Mouse (Mus musculus): ENCODE measurements at regions not wholly inside any gene's neighbourhood (a gene's known extent, or its start where the extent isn't known, plus 50 kb on each side); places are given as distances from the start of the nearest gene placed in this dataset.

DNA sequence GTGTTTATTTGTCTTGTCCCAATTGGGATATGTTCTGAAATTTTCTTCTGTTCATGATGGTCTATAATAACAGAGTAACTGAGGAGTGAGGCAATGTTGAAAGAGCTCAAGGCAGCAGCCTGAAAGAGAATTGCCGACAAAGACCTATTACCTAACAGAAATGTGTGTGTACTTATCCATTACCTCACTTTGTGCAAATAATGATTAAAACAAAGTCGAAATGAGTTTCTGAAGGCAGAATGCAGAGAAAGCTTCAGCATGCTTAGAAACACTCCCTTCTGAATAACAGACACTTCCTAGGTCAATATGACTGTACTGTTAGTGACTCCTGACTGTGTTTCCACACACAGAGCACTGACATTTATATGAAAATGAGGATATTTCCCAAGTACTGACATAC lies 63.0 kb downstream of the Kbtbd8 start:
- DNase-seq (ENCODE audit: low spot score), result no peak

DNA sequence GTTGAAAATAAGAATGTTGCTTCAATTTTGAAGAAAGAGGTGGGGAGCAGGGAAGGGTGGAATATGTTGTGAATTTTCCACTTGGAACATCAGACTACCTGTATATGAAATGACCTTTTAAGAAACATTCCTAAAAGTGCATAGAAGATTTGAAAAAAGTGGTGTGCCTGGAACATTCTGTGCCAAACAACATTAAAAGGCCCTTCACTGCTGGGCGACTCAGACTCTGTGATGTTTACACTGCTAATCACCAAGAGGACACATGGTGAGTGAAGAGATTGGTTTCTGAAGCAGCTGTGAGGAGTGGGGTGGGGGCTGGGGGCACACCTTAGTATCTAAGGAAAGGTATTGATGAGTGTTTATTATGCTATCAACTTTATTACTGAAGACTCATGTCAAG lies 65.2 kb downstream of the Kbtbd8 start:
- DNase-seq (ENCODE audit: low spot score), result no peak

DNA sequence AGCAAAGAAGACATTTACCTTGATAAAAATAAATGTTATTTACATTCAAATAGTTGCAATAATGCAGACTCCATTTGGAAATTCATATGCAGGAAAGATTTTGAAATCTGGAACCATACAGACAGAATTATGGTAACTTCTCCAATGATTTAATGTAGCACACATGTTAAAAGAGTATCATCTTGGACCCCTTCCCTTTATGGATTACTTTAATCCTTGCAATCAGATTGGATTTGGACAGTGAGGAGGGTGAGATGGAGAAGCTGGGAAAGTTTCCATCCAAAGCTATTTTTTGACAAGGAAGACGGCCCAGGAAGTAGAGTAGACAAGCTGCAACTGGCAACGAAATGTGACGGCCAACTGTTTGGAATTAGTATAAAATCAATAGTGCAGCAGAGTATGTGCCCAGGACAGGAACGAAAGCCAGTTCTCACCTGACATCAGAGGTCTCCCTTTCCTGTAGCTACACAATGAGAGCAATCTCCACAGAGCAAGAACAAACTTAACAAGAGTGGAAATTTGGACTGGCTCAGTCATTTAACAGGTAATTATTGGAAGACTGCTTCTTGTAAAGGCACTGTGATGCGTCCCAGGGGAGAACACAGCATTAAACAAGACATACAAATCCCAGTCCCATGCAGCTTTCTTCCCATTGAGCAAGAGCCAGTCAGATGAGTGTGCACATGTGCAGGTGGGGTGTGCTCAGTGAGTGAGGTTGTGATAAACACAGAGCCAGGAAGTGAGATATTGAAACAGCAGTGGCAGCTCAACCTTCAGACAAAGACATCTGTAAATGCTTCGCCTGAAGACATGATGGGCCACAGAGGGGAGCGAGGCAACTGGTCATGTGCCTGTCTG lies 68.3 kb downstream of the Kbtbd8 start:
- no peak for DNase-seq (ENCODE audit: low spot score)

GRCm38 (mm10) chr6:95196631-95197030 lies 79.6 kb downstream of the Kbtbd8 start:
- no peak for DNase-seq (ENCODE audit: low spot score)

- no peak for DNase-seq (ENCODE audit: low spot score)
Observed at GRCm38 (mm10) chr6:95198611-95199010, 81.6 kb downstream of the Kbtbd8 start.

DNA sequence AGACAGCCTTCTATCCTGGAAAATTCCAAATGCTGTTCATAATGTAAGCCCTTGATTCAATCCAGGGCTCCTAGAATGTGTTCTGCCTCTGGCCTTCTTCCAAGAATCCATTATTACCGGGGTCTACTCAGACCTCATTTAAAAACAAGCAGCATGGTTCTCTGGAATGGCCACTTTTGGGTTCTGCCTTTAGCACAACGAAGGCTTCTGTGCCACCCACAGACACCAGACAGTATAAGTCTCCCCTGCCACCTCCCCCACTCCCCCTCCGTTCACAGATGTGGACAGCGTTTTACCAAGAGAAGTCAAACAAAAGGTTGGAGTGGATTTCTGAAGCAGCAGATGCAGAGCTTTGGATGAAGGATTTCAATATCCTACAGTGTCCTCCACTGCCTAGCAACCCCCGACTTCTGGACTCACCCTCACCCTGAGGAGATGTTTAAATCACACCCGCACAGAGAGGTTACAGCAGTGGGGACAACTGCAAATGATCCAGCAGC lies 85.3 kb downstream of the Kbtbd8 start:
- DNase-seq (ENCODE audit: low spot score), result no peak

DNA sequence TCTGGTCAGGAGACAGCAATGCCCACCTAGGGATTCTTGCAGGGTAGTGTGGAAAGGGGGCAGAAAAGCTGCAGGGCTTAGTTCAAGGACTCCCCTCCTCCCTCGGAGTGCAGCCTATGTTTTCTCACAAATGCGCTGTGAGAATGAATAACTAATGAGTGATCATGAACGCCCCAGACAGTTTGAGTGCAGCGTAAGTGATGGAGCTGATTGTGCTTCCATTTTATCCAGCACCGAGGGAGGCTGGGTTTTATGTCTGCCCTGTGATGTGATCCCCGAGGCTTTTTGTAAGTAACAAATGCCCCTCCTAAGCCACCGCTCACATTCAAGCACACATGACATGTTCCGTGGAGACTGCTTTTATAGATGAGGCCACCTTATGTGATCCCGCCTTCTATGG lies 85.9 kb downstream of the Kbtbd8 start:
- DNase-seq (ENCODE audit: low spot score), result no peak

GRCm38 (mm10) chr6:95204231-95204630 lies 87.2 kb downstream of the Kbtbd8 start:
- no peak for DNase-seq (ENCODE audit: low spot score)

DNA sequence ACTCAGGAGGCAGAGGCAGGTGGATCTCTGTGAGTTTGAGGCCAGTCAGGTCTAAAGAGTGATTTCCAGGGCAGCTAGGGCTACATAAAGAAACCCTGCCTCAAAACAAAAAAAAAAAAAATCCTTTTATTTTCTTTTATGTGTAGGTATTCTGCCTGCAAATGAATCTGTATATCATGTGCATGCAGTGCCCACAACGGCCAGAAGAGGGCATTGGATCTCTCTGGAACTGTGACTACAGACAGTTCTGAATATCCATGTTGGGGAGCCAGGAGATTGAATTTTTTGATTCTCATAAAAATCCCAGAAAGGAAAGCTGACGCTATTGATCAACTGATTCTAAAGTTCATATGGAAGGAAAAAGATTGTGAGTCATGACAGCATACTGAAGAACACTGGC lies 90.0 kb downstream of the Kbtbd8 start:
- DNase-seq (ENCODE audit: low spot score), result no peak

DNA sequence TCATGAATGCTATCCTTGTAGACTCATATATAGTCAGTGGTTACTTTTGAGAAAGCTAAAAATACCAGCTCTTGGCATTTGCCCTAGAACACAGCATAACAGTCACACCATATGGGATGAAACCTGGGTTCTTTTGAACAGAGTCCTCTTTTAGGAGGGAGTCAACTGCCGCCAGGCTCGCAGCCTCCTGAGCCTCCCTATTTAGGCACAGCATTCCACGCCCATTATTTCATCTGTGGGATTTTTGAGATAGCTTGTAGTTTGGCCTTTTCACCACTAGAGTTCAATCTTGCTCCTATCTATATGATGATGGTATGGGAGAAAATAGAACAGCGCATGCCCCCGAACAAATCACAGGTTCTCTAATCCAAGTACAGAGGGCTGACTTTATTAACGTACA lies 100.4 kb downstream of the Kbtbd8 start:
- no peak for DNase-seq (ENCODE audit: low spot score)

GRCm38 (mm10) chr6:95218830-95219229 lies 101.8 kb downstream of the Kbtbd8 start:
- DNase-seq (ENCODE audit: low spot score), result no peak

- peak; percentile 63 for DNase-seq (ENCODE audit: low spot score)
Observed at GRCm38 (mm10) chr6:95223537-95223936, 98.4 kb upstream of the Gm10234 start.

DNA sequence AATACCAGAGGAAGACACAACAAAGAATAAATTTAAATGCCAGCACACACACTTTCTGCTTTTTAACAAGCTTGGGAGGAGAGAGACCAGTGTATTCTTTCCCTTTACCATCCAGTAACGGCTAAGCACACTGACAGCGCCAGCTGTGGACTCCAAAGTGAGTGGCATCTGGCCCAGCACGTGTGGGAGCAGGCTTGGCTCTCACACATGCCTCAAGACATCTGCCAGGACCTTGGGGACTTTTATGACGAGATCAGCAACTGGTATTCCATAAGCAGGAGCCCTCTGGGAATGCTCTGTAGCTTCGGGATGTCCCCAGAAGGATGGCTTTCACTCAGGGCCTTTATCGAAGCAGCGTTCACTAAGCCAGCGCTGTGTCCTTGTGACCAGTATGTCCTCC lies 92.0 kb upstream of the Gm10234 start:
- DNase-seq (ENCODE audit: low spot score), result no peak

GRCm38 (mm10) chr6:95234712-95235111 lies 87.2 kb upstream of the Gm10234 start:
- DNase-seq (ENCODE audit: low spot score), result no peak

DNA sequence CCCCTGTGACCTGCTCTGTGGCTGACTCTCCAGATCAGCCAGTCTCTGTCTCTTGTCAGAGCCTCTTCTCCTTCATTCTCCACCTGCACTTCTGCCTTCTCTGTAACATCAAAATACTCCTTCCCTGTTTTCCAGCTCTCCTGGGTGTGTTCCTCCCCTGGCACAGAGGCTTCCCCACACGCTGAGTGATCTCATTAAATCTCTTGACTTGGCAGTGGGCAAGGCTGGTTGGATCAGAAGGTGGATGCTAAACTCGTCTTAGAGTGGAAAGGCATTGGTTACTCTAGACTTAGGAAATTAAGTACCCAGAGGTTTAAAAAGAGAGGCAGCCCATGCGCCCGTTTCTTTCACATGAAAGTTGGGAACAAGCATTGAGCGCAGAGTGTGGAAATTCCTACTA lies 78.3 kb upstream of the Gm10234 start:
- no peak for DNase-seq (ENCODE audit: low spot score)

DNA sequence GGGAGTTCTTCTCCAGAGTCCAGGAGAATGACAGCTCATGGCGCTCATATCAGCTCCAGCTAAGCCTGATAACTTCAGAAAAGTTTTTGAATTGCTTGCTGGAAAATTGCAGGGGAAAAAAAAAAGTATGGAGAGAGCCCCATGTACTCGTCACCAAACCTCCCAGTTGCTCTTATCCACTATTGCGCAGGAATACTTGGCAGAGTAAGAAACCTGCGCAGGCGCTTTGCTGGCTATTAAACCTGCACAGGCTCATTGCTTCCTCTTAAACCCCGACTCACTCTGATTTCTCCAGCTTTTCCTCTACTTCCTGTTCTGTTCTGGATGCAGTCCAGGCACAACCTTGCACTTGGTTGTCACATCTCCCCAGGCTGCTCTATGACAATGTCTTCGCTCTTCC lies 77.0 kb upstream of the Gm10234 start:
- DNase-seq (ENCODE audit: low spot score), result no peak

DNA sequence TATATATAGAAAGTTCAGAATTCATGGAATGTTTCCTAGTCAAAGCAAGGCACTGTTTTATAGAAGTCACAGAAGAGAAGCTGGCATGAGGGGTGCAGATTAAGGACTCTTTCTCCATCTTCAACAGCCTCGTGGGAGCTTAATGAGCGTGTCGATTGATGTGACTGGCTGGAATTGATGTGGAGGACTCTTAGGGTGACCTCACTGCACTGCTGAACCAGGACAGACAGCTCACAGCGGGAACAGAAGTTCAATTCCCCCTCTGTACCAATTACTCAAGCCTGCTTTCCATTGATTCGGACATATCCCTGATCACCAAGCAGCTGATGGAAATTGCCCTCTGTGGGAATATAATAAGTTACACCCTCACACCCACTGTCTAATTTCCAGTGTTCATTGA lies 65.6 kb upstream of the Gm10234 start:
- no peak for DNase-seq (ENCODE audit: low spot score)

DNA sequence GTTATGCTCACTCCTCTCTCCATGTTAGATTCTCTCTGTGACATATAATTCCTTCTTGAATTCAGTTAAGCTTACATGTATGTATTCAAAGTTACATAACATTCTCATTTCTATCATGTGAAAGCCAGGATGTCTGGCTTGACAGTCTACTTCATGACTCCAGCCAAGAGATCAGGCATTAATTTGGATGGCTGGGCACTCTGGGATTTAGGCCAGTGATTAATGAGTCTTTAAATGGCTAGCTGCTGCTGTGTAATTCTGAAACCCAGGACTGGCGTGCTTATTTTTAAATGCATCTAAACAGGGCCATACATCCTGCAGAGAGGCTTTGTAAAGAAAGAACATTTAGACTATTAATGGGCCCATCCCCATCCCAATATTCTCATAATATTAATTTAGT lies 60.9 kb upstream of the Gm10234 start:
- no peak for DNase-seq (ENCODE audit: low spot score)

- no peak for DNase-seq (ENCODE audit: low spot score)
Observed at GRCm38 (mm10) chr6:95264011-95264869, 57.7 kb upstream of the Gm10234 start.

DNA sequence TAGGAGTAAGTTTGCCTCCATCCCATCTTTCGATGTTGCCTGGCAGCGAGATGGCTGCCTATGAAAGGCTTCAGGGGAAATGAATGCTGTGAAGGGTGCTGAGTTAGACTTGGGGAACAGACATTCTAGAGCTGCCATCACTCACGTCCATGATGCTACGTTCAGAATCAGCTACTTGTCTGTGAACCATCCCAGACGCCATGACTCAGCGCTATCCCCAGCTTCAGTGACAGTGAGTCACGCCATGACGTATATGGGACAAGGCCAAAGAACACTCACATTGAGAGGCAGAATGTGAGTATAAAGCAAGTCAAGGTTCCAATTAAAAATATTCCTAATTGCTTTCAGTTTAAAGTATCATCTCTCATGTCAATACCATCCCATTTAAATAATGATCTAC lies 52.4 kb upstream of the Gm10234 start:
- no peak for DNase-seq (ENCODE audit: low spot score)
